Mouse (Mus musculus) large intestine, adult 2 months (tissue): Measurements from ENCODE around the gene Plac9a. TPM values are rescaled to one million over a fixed set of nuclear protein-coding genes. Genes with fewer than 3 reads are reported as not detected.
"Not testable (repeated sequence)": the region's sequence is repeated elsewhere in the genome, so short reads cannot be mapped to it uniquely, and the experiment has no call there.

Experiments used
- DNase-seq: peaks from one replicate; pipeline ENCODE4 v3.0.0-alpha.2; 2012; ENCODE audit warnings: low read depth, low spot score
- WGBS: fragments of 180-500 bp; shearing (Covaris S2); methylation state at CpG from one replicate; pipeline ENCODE4 v1.1.7; 2018; 5-methylcytosine and 5-hydroxymethylcytosine counted together
- polyA plus RNA-seq: library from polyadenylated mRNA; depleted of rRNA; stranded (reverse); fragments of >200 nt; gene quantifications from 2 replicates; pipeline ENCODE4 v1.2.3, GENCODE M21; 2012; rRNA removed

Plac9a gene
- 0.37 and 1.3 TPM in 2 replicates for polyA plus RNA-seq

DNA sequence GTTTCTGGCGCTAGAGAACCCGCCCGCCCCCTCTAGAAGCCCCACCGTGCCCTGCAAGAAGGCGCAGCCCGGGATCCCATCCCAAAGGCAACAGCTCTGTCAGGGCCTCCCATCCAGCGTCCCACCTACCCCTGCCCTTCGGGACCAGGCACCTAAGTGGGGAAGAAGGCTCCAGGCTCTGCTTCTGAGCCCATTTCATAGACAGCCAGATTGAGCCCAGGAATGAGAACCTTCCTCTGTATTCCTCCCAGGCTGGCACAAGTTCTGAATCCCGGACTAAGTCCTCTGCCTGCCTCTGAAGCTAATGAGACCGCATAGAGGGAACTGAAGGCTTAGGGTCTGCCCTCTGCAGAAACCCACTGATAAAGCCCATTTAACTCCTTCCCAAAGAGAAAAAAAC is at the start of gene Plac9a:
TSS of gene Plac9a (minus strand) at position 101 of the 400 bp plus-strand sequence.
- WGBS, result no CpG with 5 or more reads among the region's 10 CpGs
- DNase-seq, result not testable (repeated sequence)

GRCm38 (mm10) chr14:25938004-25938403 is 35.1 kb upstream of the Plac9a start, which contains the start of gene Cphx1:
Gene Cphx1 (plus strand): TSS chr14:25938304.
- no CpG with 5 or more reads among the region's 8 CpGs for WGBS
- not testable (repeated sequence) for DNase-seq

- no CpG with 5 or more reads among the region's 5 CpGs for WGBS
- not testable (repeated sequence) for DNase-seq
These were observed 34.1 kb upstream of the Plac9a start for GRCm38 (mm10) chr14:25936867-25937630.

GRCm38 (mm10) chr14:25927562-25927881 is 24.6 kb upstream of the Plac9a start, which contains the start of gene Tmem254a:
Gene Tmem254a (minus strand): TSS chr14:25927672.
- WGBS, result no CpG with 5 or more reads among the region's 10 CpGs

DNA sequence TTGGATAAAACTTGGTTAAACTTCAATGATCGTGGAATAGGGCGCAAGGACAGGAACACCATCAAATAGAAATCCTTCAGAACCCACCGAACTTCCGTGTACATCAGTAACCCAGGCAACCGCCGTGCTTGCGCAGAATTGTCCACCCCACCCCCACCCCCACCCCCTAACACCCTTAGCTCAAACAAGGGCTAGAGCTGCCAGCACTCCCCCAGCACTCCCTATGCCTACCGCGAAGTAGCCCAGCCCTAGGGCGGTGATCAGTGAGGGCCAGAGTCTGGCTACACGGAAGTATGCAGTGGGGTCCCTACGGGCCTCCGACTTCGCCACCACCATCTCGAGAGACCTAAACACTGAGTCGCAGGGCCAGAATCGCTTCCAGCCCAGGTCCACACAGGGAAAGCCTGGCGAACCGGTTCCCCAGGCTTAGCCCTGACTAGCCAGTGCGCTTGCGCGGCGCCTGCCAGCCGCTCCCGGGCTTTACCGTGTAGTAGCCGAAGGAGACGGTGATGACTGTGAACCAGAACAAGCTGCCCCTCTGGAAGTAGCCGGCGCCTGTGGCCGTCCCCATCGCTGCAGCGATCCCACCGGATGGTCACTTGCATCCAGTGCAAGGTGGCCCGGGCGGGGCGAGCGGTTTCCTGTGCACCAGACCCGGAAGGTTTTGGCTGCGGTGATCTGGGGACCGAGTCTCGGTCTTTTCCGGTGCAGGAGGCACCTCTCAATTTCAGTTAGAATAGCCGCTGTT is 24.1 kb upstream of the Plac9a start:
- DNase-seq, result not testable (repeated sequence)

More at GRCm38 (mm10) chr14:25927562-25927881, 24.6 kb upstream of the Plac9a start, which contains the start of gene Tmem254a:
- not testable (repeated sequence) for DNase-seq

GRCm38 (mm10) chr14:25918427-25919170 is 15.7 kb upstream of the Plac9a start:
- DNase-seq, result not testable (repeated sequence)
- WGBS, result no CpG with 5 or more reads among the region's 5 CpGs

More for the DNA sequence above, 24.1 kb upstream of the Plac9a start:
- no CpG with 5 or more reads among the region's 44 CpGs for WGBS

GRCm38 (mm10) chr14:25908976-25909375 is 6.1 kb upstream of the Plac9a start:
- not testable (repeated sequence) for DNase-seq
- WGBS, result no CpG with 5 or more reads among the region's 8 CpGs

- not testable (repeated sequence) for DNase-seq
- WGBS, result no CpG with 5 or more reads among the region's 9 CpGs
These were observed 4.4 kb upstream of the Plac9a start for GRCm38 (mm10) chr14:25907272-25907671.

DNA sequence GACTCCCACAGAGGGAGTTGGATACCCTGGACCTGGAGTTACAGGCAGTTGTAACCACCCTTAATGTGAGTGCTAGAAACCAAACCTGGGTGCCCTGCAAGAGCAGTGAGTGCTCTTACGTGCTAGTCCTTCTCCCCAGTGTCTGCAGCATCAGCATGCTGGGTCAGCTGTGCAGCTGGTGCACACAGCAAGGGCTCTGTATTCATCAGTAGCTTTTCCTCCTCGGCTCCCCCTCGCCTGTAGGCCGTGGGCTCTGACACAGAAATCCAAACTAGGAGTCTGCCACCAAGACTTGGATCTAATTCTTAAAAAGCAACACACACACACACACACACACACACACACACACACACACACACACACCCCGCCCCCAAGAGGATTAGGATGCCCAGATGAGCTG is 2.3 kb upstream of the Plac9a start:
- WGBS, result no CpG with 5 or more reads among the region's 5 CpGs
- DNase-seq, result not testable (repeated sequence)

GRCm38 (mm10) chr14:25895686-25896085 is 7.2 kb downstream of the Plac9a start:
- no CpG with 5 or more reads among the region's 7 CpGs for WGBS
- DNase-seq, result not testable (repeated sequence)

DNA sequence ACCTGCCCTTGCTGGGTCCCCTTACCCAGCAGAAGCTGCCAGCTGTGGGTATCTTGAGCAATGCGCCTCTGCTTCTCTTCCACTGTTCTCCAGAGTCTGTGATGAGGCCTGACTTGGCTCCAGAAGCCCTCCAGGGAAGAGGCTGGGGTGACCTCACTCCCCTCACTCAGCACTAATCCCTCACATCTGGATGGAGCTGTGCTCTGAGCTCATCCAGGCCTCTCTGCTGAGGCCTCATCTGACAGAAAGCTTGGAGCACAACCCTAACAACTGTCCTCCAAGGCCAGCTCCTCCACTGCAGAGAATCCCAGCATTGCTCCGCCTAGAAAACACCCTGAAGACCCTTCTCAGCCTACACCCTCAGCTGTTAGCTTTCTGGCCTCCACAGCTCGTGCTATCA is 8.3 kb downstream of the Plac9a start:
- DNase-seq, result not testable (repeated sequence)
- WGBS, result no CpG with 5 or more reads among the region's 3 CpGs

GRCm38 (mm10) chr14:25885886-25886285 is 17.0 kb downstream of the Plac9a start:
- not testable (repeated sequence) for DNase-seq
- no CpG with 5 or more reads among the region's 12 CpGs for WGBS

DNA sequence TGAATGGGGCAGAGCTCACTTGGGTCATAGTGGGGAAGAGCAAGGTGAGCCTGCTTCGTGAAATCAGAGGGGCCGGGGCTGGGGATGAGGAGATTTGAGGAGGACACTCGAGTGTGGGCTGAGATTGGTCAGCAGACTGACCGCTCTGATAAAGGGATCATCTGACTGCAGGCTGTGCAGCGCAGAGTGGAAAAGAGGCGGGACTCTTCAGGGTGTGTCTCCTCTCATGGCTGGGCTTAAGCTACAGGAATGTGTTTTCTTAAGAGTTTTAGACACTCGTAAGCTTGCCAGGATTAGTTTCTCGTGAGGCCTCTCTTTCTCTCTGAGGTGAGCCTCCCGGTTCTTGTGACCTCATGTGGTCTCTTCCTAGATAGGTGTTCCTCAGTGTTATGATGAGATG is 21.1 kb downstream of the Plac9a start:
- WGBS, result no CpG with 5 or more reads among the region's 9 CpGs
- not testable (repeated sequence) for DNase-seq

- WGBS, result no CpG with 5 or more reads among the region's 7 CpGs
These were observed 26.3 kb downstream of the Plac9a start for GRCm38 (mm10) chr14:25876640-25877039.

GRCm38 (mm10) chr14:25872461-25873415 is 30.2 kb downstream of the Plac9a start:
- DNase-seq, result no peak
- WGBS, result 66% methylated on average over 8 of the region's 8 CpGs

More at GRCm38 (mm10) chr14:25876640-25877039, 26.3 kb downstream of the Plac9a start:
- not testable (repeated sequence) for DNase-seq

DNA sequence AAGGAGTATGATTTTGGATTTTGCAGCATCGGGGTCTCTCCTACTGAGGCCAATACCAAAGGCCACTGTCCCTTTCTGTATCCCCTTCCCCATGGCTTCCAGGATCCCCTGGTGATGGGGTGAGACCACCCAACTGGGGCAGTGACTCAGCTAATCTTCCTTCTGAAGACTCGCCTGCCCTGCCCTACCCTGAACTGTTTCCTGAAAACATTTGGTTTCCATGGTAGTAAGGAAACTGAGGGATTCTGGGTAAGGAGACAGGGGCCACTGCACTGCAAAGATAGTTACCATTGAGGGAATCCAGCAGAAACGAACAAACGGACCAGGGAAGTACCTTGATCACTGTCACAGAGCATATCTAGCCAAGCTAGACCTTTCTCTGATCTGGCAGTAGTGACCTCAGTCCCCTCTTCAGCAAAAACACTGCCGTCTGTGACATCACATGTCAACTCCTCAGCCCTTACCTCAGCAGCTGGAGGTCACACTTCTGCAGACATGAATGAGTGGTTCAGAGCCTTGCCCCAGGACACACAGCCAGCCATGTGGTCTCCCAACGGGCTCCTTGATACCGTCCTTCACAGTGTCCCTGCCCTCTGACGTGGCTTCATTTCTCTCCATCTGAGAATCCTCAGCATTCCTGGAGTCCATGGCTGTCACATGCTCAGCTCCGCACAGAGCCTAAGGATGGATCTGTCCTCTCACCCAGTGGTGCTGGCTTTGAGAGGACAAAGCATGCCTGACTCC is 33.6 kb downstream of the Plac9a start:
- WGBS, result 56% methylated on average over 9 of the region's 9 CpGs
- no peak for DNase-seq

- WGBS, result 30% methylated on average over 4 of the region's 4 CpGs
- DNase-seq, result no peak
These were observed 34.2 kb downstream of the Plac9a start for GRCm38 (mm10) chr14:25868706-25869105.

DNA sequence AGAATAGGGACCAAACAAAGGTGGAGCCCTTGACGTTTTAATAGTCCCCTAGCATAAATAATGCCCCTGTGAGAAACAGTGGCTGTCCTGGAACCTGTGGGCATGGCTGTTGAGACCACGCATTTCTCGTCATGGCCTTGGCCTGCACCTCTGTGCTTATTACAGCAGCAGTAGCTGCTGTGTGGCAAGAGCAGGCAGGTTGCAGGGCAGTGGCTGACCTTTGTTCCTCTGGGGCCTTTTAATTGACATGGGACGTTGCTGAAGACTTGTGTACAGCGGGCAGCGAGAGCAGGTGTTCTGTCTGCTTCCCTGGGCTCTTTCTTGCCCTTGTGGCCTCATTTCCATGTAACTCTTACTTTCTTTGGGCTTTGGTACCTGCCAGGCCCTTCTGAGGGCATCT is 35.1 kb downstream of the Plac9a start:
- no peak for DNase-seq
- WGBS, result 25% methylated on average over 6 of the region's 6 CpGs
